Mouse (Mus musculus) B cell, adult 2 months (primary cell): ENCODE measurements around the gene Gm3159.
"Not testable (repeated sequence)": the region's sequence is repeated elsewhere in the genome, so short reads cannot be mapped to it uniquely, and the experiment has no call there.

ENCODE experiments used
- DNase-seq, 2 experiments: peaks; one replicate each; pipeline ENCODE4 v3.0.0; 2022

Gm3159 gene

DNA sequence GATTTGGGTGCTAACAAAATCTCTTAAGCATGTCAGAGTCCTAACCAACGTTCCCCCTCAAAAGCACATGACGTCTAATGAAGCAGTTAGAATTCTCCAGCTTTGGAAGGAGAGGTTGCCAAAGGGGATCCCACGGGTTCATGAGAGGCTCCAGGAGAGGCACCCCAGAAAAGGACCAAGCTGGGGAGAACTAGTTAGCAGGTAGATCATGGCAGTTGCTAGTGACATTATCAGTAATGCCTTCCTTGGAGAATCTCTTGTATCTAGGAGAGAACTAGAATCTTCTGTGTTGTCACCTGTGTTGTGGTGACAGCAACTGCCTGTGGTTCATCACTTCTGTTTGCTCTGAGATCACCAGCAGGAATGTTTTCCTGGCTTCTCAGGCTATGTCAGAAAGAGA lies at the start of gene Gm3159:
Gene Gm3159 (plus strand): TSS at position 301 of the 400 bp plus-strand sequence.
- not testable (repeated sequence) for DNase-seq

DNA sequence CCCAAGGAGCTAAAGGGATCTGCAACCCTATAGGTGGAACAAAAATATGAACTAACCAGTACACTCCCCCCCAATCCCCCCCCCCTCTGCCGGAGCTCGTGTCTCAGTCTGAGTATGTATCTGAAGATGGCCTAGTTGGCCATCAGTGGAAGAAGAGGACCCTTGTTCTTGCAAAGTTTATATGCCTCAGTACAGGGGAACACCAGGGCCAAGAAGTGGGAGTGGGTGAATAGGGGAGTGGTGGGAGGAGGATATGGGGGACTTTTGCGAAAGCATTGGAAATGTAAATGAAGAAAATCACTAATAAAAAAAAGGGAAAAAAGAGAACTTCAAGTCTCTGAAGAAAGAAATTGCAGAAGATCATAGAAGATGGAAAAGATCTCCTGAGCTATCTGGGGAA lies 28.3 kb upstream of the Gm3159 start:
- not testable (repeated sequence) for DNase-seq

DNA sequence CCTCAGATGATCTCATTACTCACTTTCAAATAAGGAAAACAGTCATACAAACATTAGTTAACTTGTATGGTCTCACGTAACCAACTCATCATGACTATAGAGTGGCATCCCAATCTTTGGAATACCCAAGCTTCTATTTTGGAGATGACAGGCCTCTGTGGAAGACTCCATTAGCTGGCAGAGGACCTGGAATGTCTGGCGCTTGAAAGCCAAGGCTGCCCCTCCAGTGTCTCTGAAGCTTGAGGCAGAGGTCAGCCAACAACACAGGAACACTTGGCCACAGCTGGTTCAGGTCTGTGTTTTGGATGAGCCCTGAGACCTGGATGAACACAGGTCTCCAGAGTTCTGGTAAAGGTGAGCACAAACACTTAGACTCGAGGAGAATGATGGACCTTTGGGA lies 27.6 kb upstream of the Gm3159 start:
- not testable (repeated sequence) for DNase-seq

DNA sequence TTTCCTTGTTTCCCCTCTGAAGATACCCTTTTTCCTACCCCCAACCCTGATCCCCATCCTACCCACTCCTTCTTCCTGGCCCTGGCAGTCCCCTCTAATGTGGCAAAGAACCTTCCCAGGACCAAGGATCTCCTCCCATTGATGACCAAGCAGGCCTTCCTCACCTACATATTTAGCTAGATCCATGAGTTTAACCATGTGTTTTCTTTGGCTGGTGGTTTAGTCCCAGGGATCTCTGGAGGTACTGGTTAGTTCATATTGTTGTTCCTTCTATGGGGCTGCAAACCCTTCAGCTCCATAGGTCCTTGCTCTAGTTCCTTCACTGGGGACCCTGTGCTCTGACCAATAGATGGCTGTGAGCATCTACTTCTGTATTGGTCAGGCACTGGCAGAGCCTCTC lies 19.5 kb upstream of the Gm3159 start:
- not testable (repeated sequence) for DNase-seq

- not testable (repeated sequence) for DNase-seq
Observed at GRCm38 (mm10) chr14:4385606-4386005, 11.7 kb upstream of the Gm3159 start.

- DNase-seq: not testable (repeated sequence)
Observed at GRCm38 (mm10) chr14:4392841-4393530, 4.3 kb upstream of the Gm3159 start.

- DNase-seq: not testable (repeated sequence)
Observed at GRCm38 (mm10) chr14:4398624-4399023, 1.3 kb downstream of the Gm3159 start.

DNA sequence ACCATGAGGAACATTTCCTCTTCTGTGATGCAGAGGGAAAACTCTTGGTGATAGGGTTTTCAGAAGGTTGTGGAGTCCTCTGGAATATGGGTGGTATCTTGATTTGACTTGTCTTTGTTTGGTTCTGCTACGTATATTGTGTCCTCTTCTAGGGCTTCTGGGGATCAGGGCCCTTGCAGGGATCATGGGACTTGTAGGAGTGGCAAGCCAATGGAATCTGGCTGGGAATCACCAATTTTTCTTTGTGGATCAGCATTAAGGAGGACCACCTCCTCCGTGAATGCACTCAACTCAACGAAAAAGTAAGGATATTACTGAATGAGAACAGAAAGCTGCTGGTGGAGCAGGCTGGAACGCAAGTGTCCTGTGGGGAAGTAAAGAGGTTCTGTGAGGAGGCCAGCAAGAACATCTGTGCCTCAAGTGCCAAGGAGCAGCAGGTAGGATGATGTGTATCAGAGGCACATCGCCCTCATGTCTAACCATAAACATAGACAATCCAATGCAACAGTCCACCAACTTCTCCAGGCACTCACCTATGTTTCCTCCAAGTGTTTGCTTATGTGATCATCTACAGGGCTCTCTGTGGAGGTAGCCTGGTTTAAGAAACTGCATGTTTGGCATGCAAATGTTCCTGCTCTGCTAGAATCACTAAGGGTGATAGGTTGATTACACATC lies 2.9 kb downstream of the Gm3159 start:
- not testable (repeated sequence) for DNase-seq

GRCm38 (mm10) chr14:4401245-4401644 lies 3.9 kb downstream of the Gm3159 start:
- DNase-seq: not testable (repeated sequence)

GRCm38 (mm10) chr14:4403840-4404239 lies 6.5 kb downstream of the Gm3159 start:
- not testable (repeated sequence) for DNase-seq

DNA sequence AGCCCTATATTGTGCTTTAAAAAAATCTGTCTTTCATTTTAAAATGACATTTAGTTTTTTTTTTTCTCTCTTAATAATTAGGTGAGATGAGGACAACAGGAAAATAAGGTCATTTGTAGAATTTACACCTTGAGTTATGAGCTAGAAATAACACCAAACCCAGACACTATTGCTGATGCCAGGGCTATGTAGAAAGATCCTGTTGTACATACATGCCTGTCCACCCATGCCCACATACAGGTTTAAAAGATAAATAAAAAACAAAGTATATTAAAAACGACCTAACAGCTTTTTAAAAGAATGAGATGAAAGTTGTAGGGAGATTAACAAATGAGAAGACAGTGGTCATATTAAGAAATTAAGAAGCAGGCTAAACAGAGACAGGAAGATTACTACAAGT lies 12.6 kb downstream of the Gm3159 start:
- not testable (repeated sequence) for DNase-seq

GRCm38 (mm10) chr14:4414965-4415835 lies 17.9 kb downstream of the Gm3159 start, which contains the start of gene Gm3164:
TSS of gene Gm3164 (plus strand) at chr14:4415448.
- DNase-seq: not testable (repeated sequence)

GRCm38 (mm10) chr14:4430692-4431091 lies 33.4 kb downstream of the Gm3159 start, which contains the start of gene Gm3173:
TSS of gene Gm3173 (plus strand) at chr14:4430992.
- DNase-seq: not testable (repeated sequence)
